Mouse (Mus musculus) limb, embryonic 15.5 days (tissue): ENCODE measurements around the gene Galnt13. TPM values are rescaled to one million over a fixed set of nuclear protein-coding genes. Genes with fewer than 3 reads are reported as not detected.

Experiments used
- ATAC-seq: fragments of 200-750 bp; cut with Nextera tagmentation; 2 replicates; pipeline ENCODE4 v1.8.0; 2017; ENCODE audit warnings: low read depth, moderate TSS enrichment; ENCODE audit not compliant: insufficient number of reproducible peaks, low FRiP score, low TSS enrichment
- H3K27ac ChIP-seq: fragments of 300-500 bp; sonication (generic); 2 replicates; pipeline ENCODE4 v1.5.1; 2015; ENCODE audit warnings: moderate library complexity, mild to moderate bottlenecking, inconsistent platforms
- H3K27me3 ChIP-seq: fragments of 300-500 bp; sonication (generic); 2 replicates; pipeline ENCODE4 v1.6.1; 2015; ENCODE audit warnings: inconsistent platforms
- H3K36me3 ChIP-seq: fragments of 300-500 bp; sonication (generic); 2 replicates; pipeline ENCODE4 v1.6.1; 2015; ENCODE audit warnings: inconsistent platforms
- H3K4me1 ChIP-seq: fragments of 300-500 bp; sonication (generic); 2 replicates; pipeline ENCODE4 v1.6.1; 2015; ENCODE audit warnings: inconsistent platforms
- H3K4me2 ChIP-seq: fragments of 300-500 bp; sonication (generic); 2 replicates; pipeline ENCODE4 v1.6.1; 2015; ENCODE audit warnings: mild to moderate bottlenecking, inconsistent platforms
- H3K4me3 ChIP-seq: fragments of 300-500 bp; sonication (generic); 2 replicates; pipeline ENCODE4 v1.5.1; 2015; ENCODE audit warnings: mild to moderate bottlenecking, inconsistent platforms
- H3K9ac ChIP-seq: fragments of 300-500 bp; sonication (generic); 2 replicates; pipeline ENCODE4 v1.6.1; 2015; ENCODE audit warnings: inconsistent platforms
- H3K9me3 ChIP-seq: fragments of 300-500 bp; sonication (generic); 2 replicates; pipeline ENCODE4 v1.6.1; 2016; ENCODE audit warnings: inconsistent platforms
- WGBS: fragments of 180-500 bp; shearing (Covaris S2); methylation state at CpG from one replicate; pipeline ENCODE4 v1.1.7; 2015; 5-methylcytosine and 5-hydroxymethylcytosine counted together
- polyA plus RNA-seq: library from polyadenylated mRNA; unstranded; fragments of >200 nt; fragmentation: Nextera tagmentation; extraction: Ambion mirVana; gene quantifications from 2 replicates; pipeline ENCODE4 v1.2.1, GENCODE M21; 2015

Galnt13 gene
- polyA plus RNA-seq: 1.4 TPM in 2 replicates

GRCm38 (mm10) chr2:54435937-54436735, at the start of gene Galnt13:
TSS of gene Galnt13 (plus strand) at chr2:54436317.
- peak within 1 kb of the TSS; percentile 90 for H3K4me2 ChIP-seq
- peak; percentile 52; the same call in 1 of the 2 replicates for ATAC-seq
- peak within 1 kb of the TSS; percentile 46 for H3K4me3 ChIP-seq
- under 1% methylated on average over 72 of the region's 81 CpGs for WGBS
- H3K9ac ChIP-seq: no peak within 1 kb of the TSS
- no peak within 1 kb of the TSS for H3K27ac ChIP-seq
- H3K27me3 ChIP-seq: peaks cover 38% of the 10 kb centered on the region
- no peaks in the 10 kb centered on the region for H3K9me3 ChIP-seq
- H3K36me3 ChIP-seq: no peaks in the 10 kb centered on the region
- peaks cover 18% of the 10 kb centered on the region for H3K4me1 ChIP-seq

- WGBS: 40% methylated on average over 2 of the region's 2 CpGs
- no peaks in the 10 kb centered on the region for H3K36me3 ChIP-seq
- no peak overlapping the region for H3K27ac ChIP-seq
- H3K4me2 ChIP-seq: no peak overlapping the region
- no peak overlapping the region for H3K4me3 ChIP-seq
- H3K9ac ChIP-seq: no peak overlapping the region
- H3K27me3 ChIP-seq: peaks cover 9% of the 10 kb centered on the region
- no peak for ATAC-seq
- no peaks in the 10 kb centered on the region for H3K9me3 ChIP-seq
- peaks cover 3% of the 10 kb centered on the region for H3K4me1 ChIP-seq
Observed at GRCm38 (mm10) chr2:54431060-54431459, 5.1 kb upstream of the Galnt13 start.

GRCm38 (mm10) chr2:54435380-54435779, 737 bp upstream of the Galnt13 start:
- Histone ChIP-seq H3K9me3 (no peaks in the 10 kb centered on the region), H3K36me3 (no peaks in the 10 kb centered on the region), H3K4me1 (peaks cover 18% of the 10 kb centered on the region), H3K4me2 (no peak overlapping the region), H3K27me3 (peaks cover 38% of the 10 kb centered on the region), H3K27ac (no peak overlapping the region), H3K4me3 (no peak overlapping the region), H3K9ac (no peak overlapping the region)
- WGBS: 49% methylated on average over 10 of the region's 10 CpGs
- ATAC-seq: no peak

DNA sequence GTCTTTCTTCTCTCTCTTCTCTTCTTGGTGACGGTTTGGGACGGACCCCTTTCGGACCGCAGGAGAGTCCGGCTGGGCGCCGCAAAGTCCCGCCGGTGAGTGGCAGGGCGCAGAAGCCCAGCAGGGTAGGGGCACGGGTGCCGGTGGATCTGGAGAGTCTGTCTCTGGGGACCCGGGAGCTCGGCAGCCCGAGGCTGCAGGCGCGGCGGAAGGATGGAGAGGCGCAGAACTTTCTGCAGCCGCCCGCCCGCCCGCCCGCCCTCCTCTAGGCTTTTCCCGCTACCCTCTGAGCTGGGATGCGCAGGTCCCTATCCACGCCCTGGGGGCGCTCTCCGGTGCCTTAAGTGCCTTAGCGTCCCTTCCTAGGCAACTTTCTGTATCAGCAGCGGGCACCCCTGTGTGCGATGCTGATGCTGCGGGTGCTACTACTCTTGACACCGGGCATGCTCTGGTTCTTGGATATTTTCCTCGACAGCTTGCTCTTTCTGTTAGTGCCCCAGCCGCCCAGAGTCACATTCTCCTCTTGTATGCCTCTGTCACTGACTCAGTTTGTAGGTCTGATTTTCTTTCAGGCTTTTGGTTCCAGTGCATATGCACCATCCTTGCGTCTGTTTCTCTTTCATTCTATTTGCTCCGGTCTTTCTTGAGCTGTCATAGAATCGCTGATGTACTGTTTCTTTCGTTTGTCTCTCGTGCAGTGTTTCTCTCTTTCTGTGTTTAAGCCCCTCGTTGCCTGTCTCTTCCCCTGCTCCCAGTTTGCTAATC, 801 bp downstream of the Galnt13 start:
- Histone ChIP-seq H3K4me1 (peaks cover 18% of the 10 kb centered on the region), H3K4me3 (peak overlapping the region; percentile 46), H3K27me3 (peaks cover 38% of the 10 kb centered on the region), H3K27ac (no peak overlapping the region), H3K36me3 (no peaks in the 10 kb centered on the region), H3K9ac (no peak overlapping the region), H3K9me3 (no peaks in the 10 kb centered on the region), H3K4me2 (peak overlapping the region; percentile 90)
- 2% methylated on average over 41 of the region's 42 CpGs for WGBS
- ATAC-seq: no peak

GRCm38 (mm10) chr2:54437501-54437830, 1.3 kb downstream of the Galnt13 start:
- H3K4me1 ChIP-seq: peaks cover 18% of the 10 kb centered on the region
- peak overlapping the region; percentile 90 for H3K4me2 ChIP-seq
- no peak for ATAC-seq
- no peaks in the 10 kb centered on the region for H3K36me3 ChIP-seq
- peaks cover 38% of the 10 kb centered on the region for H3K27me3 ChIP-seq
- H3K9me3 ChIP-seq: no peaks in the 10 kb centered on the region
- no peak overlapping the region for H3K9ac ChIP-seq
- H3K27ac ChIP-seq: no peak overlapping the region
- peak overlapping the region; percentile 46; the same call in 1 of the 2 replicates for H3K4me3 ChIP-seq
- WGBS: 11% methylated on average over 9 of the region's 9 CpGs

GRCm38 (mm10) chr2:54442734-54443500, 6.8 kb downstream of the Galnt13 start:
- WGBS: 75% methylated on average over 9 of the region's 9 CpGs
- H3K9ac ChIP-seq: no peak overlapping the region
- H3K9me3 ChIP-seq: no peaks in the 10 kb centered on the region
- H3K36me3 ChIP-seq: no peaks in the 10 kb centered on the region
- H3K4me3 ChIP-seq: no peak overlapping the region
- no peak overlapping the region for H3K4me2 ChIP-seq
- no peak overlapping the region for H3K27ac ChIP-seq
- H3K4me1 ChIP-seq: no peaks in the 10 kb centered on the region
- peaks cover 10% of the 10 kb centered on the region for H3K27me3 ChIP-seq
- ATAC-seq: no peak

DNA sequence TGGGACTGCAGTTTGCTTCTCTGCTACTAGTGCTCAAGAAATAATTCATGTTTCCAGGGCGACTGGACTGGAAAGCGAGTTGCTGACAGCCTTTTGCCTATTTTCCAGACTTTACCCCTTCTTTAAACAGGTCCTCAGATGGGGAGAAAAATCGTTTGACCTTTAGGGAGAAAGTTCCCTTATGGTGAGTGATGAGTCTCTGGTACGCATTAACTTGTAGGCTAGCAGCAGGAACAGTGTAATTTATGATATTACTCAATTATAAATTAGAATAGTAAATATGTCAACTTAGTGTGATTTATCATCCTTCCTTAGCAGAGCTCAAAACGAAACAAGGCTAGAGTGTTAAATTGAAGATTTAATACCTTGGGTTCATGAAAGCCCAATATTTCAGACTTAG, 47.3 kb downstream of the Galnt13 start:
- H3K9ac ChIP-seq: no peak overlapping the region
- H3K27me3 ChIP-seq: no peaks in the 10 kb centered on the region
- no peaks in the 10 kb centered on the region for H3K9me3 ChIP-seq
- H3K4me3 ChIP-seq: no peak overlapping the region
- H3K36me3 ChIP-seq: no peaks in the 10 kb centered on the region
- H3K27ac ChIP-seq: no peak overlapping the region
- WGBS: 50% methylated on average over 5 of the region's 5 CpGs
- H3K4me1 ChIP-seq: no peaks in the 10 kb centered on the region
- no peak for ATAC-seq
- no peak overlapping the region for H3K4me2 ChIP-seq

GRCm38 (mm10) chr2:54522989-54523388, 86.9 kb downstream of the Galnt13 start:
- ATAC-seq: no peak
- Histone ChIP-seq H3K36me3 (no peaks in the 10 kb centered on the region), H3K4me2 (no peak overlapping the region), H3K4me3 (no peak overlapping the region), H3K9ac (no peak overlapping the region), H3K27me3 (no peaks in the 10 kb centered on the region), H3K9me3 (no peaks in the 10 kb centered on the region), H3K27ac (no peak overlapping the region), H3K4me1 (no peaks in the 10 kb centered on the region)
- WGBS: 87% methylated on average over 3 of the region's 3 CpGs

DNA sequence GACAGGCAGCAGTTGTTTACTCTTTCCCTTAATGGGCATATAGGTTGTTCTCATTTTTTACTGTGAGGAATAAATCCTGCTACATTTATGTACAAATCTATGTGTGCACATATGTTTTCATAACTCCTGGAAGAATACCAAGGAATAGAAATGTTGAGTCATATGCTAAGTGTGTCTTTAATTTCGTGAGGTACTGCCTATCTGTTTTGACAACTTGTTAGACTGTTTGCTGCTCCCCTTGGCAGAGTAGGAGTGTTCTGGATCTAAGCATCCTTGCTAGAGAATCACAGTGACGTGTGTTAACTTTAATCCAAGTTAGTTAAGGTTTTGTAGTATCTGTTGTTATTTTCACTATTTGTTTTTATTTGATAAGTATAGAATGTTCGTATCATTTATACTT, 91.0 kb downstream of the Galnt13 start:
- no peaks in the 10 kb centered on the region for H3K4me1 ChIP-seq
- ATAC-seq: no peak
- WGBS: 68% methylated on average over 3 of the region's 3 CpGs

DNA sequence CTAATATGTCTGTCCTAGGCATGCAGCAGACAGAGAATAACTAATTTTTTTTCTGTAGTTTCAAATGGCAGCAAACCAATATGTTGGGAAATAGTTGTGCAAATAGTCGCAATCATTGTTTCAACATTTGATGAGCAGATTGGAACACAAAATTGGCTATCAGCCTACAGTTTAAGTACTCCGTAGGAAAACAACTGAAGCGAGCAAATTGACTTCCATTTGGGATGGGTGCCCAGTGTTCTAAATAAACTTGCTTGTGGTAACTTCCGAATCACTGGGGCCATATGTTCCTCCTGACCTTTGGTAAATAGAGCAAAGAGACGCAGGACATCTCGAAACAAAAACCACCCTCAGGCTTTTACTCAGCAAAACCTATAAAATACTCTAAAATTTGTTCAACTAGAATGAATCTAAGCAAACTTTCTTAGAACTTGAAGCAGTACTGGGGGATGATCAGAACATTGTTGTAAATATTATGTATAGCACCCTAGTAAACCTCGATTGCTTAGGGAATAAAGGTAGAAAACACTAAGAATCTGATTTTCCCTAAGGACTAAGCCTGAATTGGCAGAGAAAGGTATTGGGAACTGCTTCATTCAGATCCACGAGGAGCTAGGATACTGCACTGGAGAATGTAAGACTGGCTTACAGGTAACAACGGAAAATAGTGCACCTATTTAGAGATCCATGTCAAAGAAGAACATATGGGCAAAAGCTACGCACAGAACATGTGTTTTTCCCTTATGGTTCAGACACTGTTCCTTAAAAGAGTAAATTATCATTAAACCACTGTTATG, 122.4 kb downstream of the Galnt13 start:
- no peaks in the 10 kb centered on the region for H3K9me3 ChIP-seq
- ATAC-seq: no peak
- 77% methylated on average over 10 of the region's 10 CpGs for WGBS

More for the DNA sequence above, 91.0 kb downstream of the Galnt13 start:
- H3K27ac ChIP-seq: no peak overlapping the region
- no peaks in the 10 kb centered on the region for H3K27me3 ChIP-seq
- no peaks in the 10 kb centered on the region for H3K36me3 ChIP-seq
- H3K4me3 ChIP-seq: no peak overlapping the region
- no peaks in the 10 kb centered on the region for H3K9me3 ChIP-seq
- H3K4me2 ChIP-seq: no peak overlapping the region
- H3K9ac ChIP-seq: no peak overlapping the region

DNA sequence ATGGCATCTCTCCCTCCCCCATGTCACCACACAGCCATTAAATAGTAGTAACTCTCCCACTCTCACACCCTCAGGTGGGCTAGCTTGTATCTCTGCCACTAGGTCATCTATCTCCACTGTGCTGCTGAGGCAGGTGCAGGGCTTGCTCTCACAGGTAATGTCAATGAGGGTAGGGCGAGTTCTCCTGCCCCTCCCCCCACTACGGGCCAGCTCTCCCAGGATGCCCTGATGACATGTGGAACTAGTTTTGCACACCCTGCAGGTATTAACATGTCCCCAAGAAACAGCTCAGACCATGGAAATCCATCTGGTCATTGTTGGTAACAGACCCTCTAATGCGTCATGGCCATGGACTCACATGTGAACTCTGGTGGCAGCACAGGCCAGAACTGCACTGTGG, 129.0 kb downstream of the Galnt13 start:
- Histone ChIP-seq H3K9me3 (no peaks in the 10 kb centered on the region), H3K36me3 (no peaks in the 10 kb centered on the region), H3K4me3 (no peak overlapping the region), H3K4me1 (no peaks in the 10 kb centered on the region), H3K9ac (no peak overlapping the region), H3K4me2 (no peak overlapping the region), H3K27ac (no peak overlapping the region), H3K27me3 (no peaks in the 10 kb centered on the region)
- WGBS: 75% methylated on average over 3 of the region's 3 CpGs
- no peak for ATAC-seq

More for the DNA sequence above, 122.4 kb downstream of the Galnt13 start:
- Histone ChIP-seq H3K9ac (no peak overlapping the region), H3K4me1 (no peaks in the 10 kb centered on the region), H3K27ac (no peak overlapping the region), H3K4me2 (no peak overlapping the region), H3K36me3 (no peaks in the 10 kb centered on the region), H3K4me3 (no peak overlapping the region), H3K27me3 (no peaks in the 10 kb centered on the region)
